ENCODE assay signal across 32 mouse cellular contexts in genomic region chr6:144033191-144033590, GRCm38 (mm10).
"Had no signal": no experiment of that assay in that cellular context is flagged by ENCODE, and none has a peak within 500 bp of the region (broad histone marks: within the 10 kb centered on the region; RNA-seq: fewer than 3 reads in every experiment).

No protein-coding gene starts in this region.

- H3K27me3 ChIP-seq: limb, embryonic 12.5 days; limb, embryonic 13.5 days; limb, embryonic 15.5 days; liver, embryonic 12.5 days; liver, embryonic 13.5 days; liver, embryonic 15.5 days; lung, embryonic 15.5 days; midbrain, embryonic 12.5 days; midbrain, embryonic 13.5 days; midbrain, embryonic 15.5 days; neural tube, embryonic 12.5 days had no signal

- H3K9ac ChIP-seq: limb, embryonic 12.5 days; limb, embryonic 13.5 days; limb, embryonic 15.5 days; liver, embryonic 12.5 days; liver, embryonic 13.5 days; liver, embryonic 14.5 days; liver, embryonic 15.5 days; liver, postnatal 0 days; lung, embryonic 14.5 days; lung, embryonic 15.5 days; midbrain, embryonic 12.5 days; midbrain, embryonic 13.5 days; midbrain, embryonic 15.5 days; neural tube, embryonic 12.5 days had no signal

- H3K4me2 ChIP-seq: limb, embryonic 12.5 days; limb, embryonic 13.5 days; limb, embryonic 15.5 days; liver, embryonic 11.5 days; liver, embryonic 12.5 days; liver, embryonic 13.5 days; liver, embryonic 15.5 days; lung, embryonic 14.5 days; lung, embryonic 15.5 days; midbrain, embryonic 12.5 days; midbrain, embryonic 13.5 days; midbrain, embryonic 15.5 days; neural tube, embryonic 12.5 days had no signal

- H3K9me3 ChIP-seq: limb, embryonic 10.5 days; limb, embryonic 12.5 days; limb, embryonic 13.5 days; limb, embryonic 15.5 days; liver, embryonic 12.5 days; liver, embryonic 13.5 days; liver, embryonic 15.5 days; lung, embryonic 15.5 days; midbrain, embryonic 10.5 days; midbrain, embryonic 12.5 days; midbrain, embryonic 13.5 days; midbrain, embryonic 15.5 days; neural tube, embryonic 12.5 days had no signal

- H3K4me1 ChIP-seq: limb, embryonic 10.5 days; limb, embryonic 12.5 days; limb, embryonic 13.5 days; limb, embryonic 15.5 days; liver, embryonic 12.5 days; liver, embryonic 13.5 days; liver, embryonic 15.5 days; lung, embryonic 15.5 days; megakaryocyte, embryonic 14.5 days; midbrain, embryonic 12.5 days; midbrain, embryonic 13.5 days; midbrain, embryonic 15.5 days; neural tube, embryonic 12.5 days had no signal

- H3K27ac ChIP-seq: left cerebral cortex, adult 2 months; limb, embryonic 10.5 days; limb, embryonic 12.5 days; limb, embryonic 13.5 days; limb, embryonic 15.5 days; liver, embryonic 12.5 days; liver, embryonic 13.5 days; liver, embryonic 14.5 days; liver, embryonic 15.5 days; lung, embryonic 15.5 days; macrophage; midbrain, embryonic 10.5 days; midbrain, embryonic 12.5 days; midbrain, embryonic 13.5 days; midbrain, embryonic 15.5 days; neural tube, embryonic 12.5 days had no signal

- DNase-seq: left cerebral cortex, postnatal 4 days; liver; liver, embryonic 13.5 days; liver, postnatal 0 days; lung, adult 18-20 months; lung, adult 2 months; lung, embryonic 14.5 days; lung, postnatal 10 days; lung, postnatal 14 days; lung, postnatal 36 days; lung, postnatal 4 days; midbrain, embryonic 14.5 days had no signal

- H3K4me3 ChIP-seq: left cerebral cortex, adult 2 months; limb, embryonic 10.5 days; limb, embryonic 12.5 days; limb, embryonic 13.5 days; limb, embryonic 15.5 days; liver, embryonic 12.5 days; liver, embryonic 13.5 days; liver, embryonic 15.5 days; lung, embryonic 15.5 days; megakaryocyte, embryonic 14.5 days; midbrain, embryonic 10.5 days; midbrain, embryonic 12.5 days; midbrain, embryonic 13.5 days; midbrain, embryonic 15.5 days; myocyte; neural tube, embryonic 12.5 days had no signal

- ATAC-seq: liver, embryonic 12.5 days; liver, postnatal 0 days; lung, postnatal 0 days; midbrain, embryonic 13.5 days; midbrain, embryonic 15.5 days; midbrain, embryonic 16.5 days had no signal

- H3K36me3 ChIP-seq: liver, embryonic 12.5 days; liver, embryonic 13.5 days; liver, embryonic 15.5 days; lung, embryonic 15.5 days; midbrain, embryonic 10.5 days; midbrain, embryonic 12.5 days; midbrain, embryonic 13.5 days; midbrain, embryonic 15.5 days; neural tube, embryonic 12.5 days had no signal
